Mouse (Mus musculus) kidney, adult 18-20 months (tissue): ENCODE measurements around the gene Ubb.

Experiments used
- DNase-seq: peaks from one replicate; pipeline ENCODE4 v3.0.0; 2021

Ubb gene

GRCm38 (mm10) chr11:62553186-62553585 is 2.2 kb downstream of the Ubb start:
- DNase-seq = no peak

GRCm38 (mm10) chr11:62553633-62554032 is 2.7 kb downstream of the Ubb start:
- DNase-seq = no peak

- DNase-seq = no peak
Observed at GRCm38 (mm10) chr11:62554163-62554855, 3.3 kb downstream of the Ubb start.

- no peak for DNase-seq
Observed at GRCm38 (mm10) chr11:62554934-62555517, 4.1 kb downstream of the Ubb start.

- no peak for DNase-seq
Observed at GRCm38 (mm10) chr11:62555896-62556412, 5.0 kb downstream of the Ubb start.

GRCm38 (mm10) chr11:62557205-62557604 is 6.2 kb downstream of the Ubb start:
- peak; percentile 37 for DNase-seq

GRCm38 (mm10) chr11:62558152-62558551 is 7.2 kb downstream of the Ubb start:
- DNase-seq = no peak

GRCm38 (mm10) chr11:62558961-62559646 is 8.1 kb downstream of the Ubb start:
- DNase-seq = peak; percentile 90

GRCm38 (mm10) chr11:62560463-62561016 is 9.6 kb downstream of the Ubb start:
- no peak for DNase-seq

- no peak for DNase-seq
Observed at GRCm38 (mm10) chr11:62563590-62563989, 12.6 kb downstream of the Ubb start.

- no peak for DNase-seq
Observed at GRCm38 (mm10) chr11:62565747-62566146, 14.8 kb downstream of the Ubb start.

GRCm38 (mm10) chr11:62566211-62566610 is 15.2 kb downstream of the Ubb start:
- DNase-seq = no peak

- DNase-seq = no peak
Observed at GRCm38 (mm10) chr11:62568300-62568699, 17.3 kb downstream of the Ubb start.

- DNase-seq = no peak
Observed at GRCm38 (mm10) chr11:62573959-62574702, 23.2 kb downstream of the Ubb start, which contains the start of gene Trpv2. Trpv2 (plus strand) TSS chr11:62574486.

- DNase-seq = no peak
Observed at GRCm38 (mm10) chr11:62574703-62575085, 23.7 kb downstream of the Ubb start.

GRCm38 (mm10) chr11:62575297-62575658 is 24.3 kb downstream of the Ubb start:
- DNase-seq = peak; percentile 91

- DNase-seq = peak; percentile 35
Observed at GRCm38 (mm10) chr11:62575659-62576438, 24.9 kb downstream of the Ubb start.

GRCm38 (mm10) chr11:62576530-62577152 is 25.7 kb downstream of the Ubb start:
- no peak for DNase-seq

GRCm38 (mm10) chr11:62583031-62583430 is 32.1 kb downstream of the Ubb start:
- no peak for DNase-seq

- DNase-seq = no peak
Observed at GRCm38 (mm10) chr11:62584671-62585206, 33.8 kb downstream of the Ubb start.

- no peak for DNase-seq
Observed at GRCm38 (mm10) chr11:62587034-62587433, 36.1 kb downstream of the Ubb start.
